Mouse (Mus musculus) G1E-ER4 (cell line): ENCODE results near the gene C2cd4c. TPM values are rescaled to one million over a fixed set of nuclear protein-coding genes. Genes with fewer than 3 reads are reported as not detected.

Source experiments
- GATA1 ChIP-seq: IDR thresholded peaks from one replicate; pipeline ENCODE4 v1.8.0; 2012; ENCODE audit warnings: low read length, inconsistent platforms
- polyA plus RNA-seq: library from polyadenylated mRNA; stranded (reverse); fragments of >175 nt; gene quantifications from 2 replicates; pipeline ENCODE4 v1.2.3, GENCODE M21; 2012

The C2cd4c gene
- polyA plus RNA-seq, 1 experiment, result not detected

DNA sequence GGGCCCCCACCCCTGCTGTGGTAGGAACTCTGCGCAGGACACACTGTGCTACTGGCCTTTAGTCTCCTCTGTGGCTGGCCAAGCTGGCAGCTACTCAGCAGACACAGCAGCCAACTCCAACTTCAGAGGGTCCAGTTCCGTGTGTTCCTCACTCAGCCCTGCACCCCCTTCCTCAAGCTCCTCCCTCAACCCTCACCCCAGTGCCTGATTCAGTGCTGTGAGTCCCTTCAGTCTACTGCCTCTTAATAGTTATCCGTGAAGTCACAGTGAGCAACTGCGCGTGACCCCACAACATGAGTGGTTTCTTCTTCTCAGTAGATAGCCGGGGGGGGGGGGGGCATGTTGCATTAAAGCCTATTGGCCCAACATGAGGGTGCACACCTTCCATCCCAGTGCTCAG lies 40.2 kb downstream of the C2cd4c start:
- TF ChIP-seq GATA1, result no peak

- TF ChIP-seq GATA1, result no peak
Observed at GRCm38 (mm10) chr10:79571314-79571713, 42.5 kb downstream of the C2cd4c start.

DNA sequence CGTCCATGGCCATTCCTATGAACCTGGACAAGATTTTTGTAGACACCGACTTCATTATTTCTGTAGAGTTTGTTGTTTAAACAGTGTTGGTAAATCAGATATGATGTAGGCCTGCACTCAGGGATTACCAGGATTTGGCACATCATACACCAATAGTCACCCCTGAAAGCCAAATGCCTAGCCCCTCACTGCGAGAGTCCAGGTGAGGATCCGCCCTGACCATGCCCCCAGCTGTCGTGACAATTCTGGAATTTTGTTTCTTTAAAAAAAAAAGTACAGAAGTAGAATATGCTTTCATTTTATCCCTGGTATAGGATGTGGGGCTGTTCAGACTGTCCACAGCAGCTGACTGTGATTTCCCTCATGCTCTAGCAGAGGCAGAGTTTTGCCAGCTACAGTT lies 43.9 kb downstream of the C2cd4c start:
- TF ChIP-seq GATA1, result no peak

DNA sequence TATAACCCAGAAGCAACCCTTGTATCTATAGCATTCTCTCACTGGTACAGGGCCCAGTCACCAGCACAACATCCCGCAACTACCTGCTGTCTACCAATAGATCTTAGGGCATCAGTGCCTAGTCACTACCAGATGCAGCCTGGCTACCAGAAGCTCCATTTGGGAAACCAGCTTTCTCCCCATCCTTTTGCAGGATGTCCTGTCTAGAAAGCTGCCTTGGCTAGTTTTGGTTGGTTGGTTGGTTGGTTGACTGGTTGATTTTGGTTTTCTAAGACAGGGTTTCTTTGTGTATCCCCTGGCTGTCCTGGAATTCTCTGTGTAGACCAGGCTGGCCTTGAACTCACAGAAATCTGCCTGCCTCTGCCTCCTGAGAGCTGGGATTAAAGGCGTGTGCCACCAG lies 54.1 kb downstream of the C2cd4c start:
- no peak for TF ChIP-seq GATA1

DNA sequence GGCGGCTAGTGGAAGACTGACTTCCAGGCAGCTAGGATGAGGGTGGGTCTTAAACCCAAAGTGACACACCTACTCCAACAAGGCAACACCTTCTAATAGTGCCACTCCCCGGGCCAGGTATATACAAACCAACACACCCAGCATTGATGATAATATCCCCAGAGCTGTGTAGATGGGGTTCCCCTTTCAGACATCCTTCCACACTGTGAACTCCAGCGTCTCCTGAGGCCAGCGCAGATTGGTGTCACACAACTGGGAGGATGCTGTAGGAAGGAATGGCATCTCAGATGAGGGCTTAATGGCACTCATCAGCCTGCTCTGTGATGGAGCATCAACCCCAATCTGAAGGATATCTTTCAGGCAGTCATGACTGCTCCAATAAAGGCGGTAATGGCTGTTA lies 56.3 kb downstream of the C2cd4c start:
- TF ChIP-seq GATA1, result no peak

DNA sequence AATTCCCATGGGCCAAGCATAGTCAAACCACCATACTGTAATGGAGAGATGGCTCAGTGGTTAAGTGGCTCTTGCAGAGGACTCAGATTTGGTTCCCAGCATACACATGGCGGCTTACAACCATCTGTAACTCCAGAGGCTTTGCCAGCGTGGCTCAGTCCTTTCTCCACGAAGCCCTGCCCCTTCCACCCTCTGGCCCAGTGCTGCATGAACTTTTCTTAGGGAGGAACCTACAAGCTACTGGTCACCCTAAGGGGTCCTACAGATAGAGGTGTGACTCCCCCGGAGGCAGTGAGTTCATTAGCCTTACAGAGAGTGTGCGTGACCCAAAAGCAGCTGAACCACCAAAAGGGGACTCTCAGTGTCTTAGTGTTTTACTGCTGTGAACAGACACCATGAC lies 56.9 kb downstream of the C2cd4c start:
- TF ChIP-seq GATA1, result no peak

Other genes starting within 250 kb of the C2cd4c start
- not detected in 2 replicates for gene Vmn2r83, start 145.3 kb downstream of the C2cd4c start, polyA plus RNA-seq
- 0.04 TPM in 1 of 2 replicates, not detected in the other for gene Plpp2, start 80.2 kb downstream of the C2cd4c start, polyA plus RNA-seq
- 0.05 TPM in 1 of 2 replicates, not detected in the other for gene Mier2, start 58.8 kb downstream of the C2cd4c start, polyA plus RNA-seq
- not detected in 2 replicates for gene Theg, start 26.7 kb downstream of the C2cd4c start, polyA plus RNA-seq
- gene Shc2, start 23.9 kb upstream of the C2cd4c start, polyA plus RNA-seq, result not detected in 2 replicates
- not detected in 2 replicates for gene Odf3l2, start 31.7 kb upstream of the C2cd4c start, polyA plus RNA-seq
- gene Madcam1, start 50.5 kb upstream of the C2cd4c start, polyA plus RNA-seq, result not detected in 2 replicates
- 119 and 126 TPM in 2 replicates for gene Tpgs1, start 55.3 kb upstream of the C2cd4c start, polyA plus RNA-seq
- gene Cdc34, start 68.2 kb upstream of the C2cd4c start, polyA plus RNA-seq, result 540 and 646 TPM in 2 replicates
- gene Gzmm, start 75.0 kb upstream of the C2cd4c start, polyA plus RNA-seq, result 0.25 and 0.30 TPM in 2 replicates
- gene Bsg, start 90.5 kb upstream of the C2cd4c start, polyA plus RNA-seq, result 834 and 1,207 TPM in 2 replicates
- 0.49 and 0.78 TPM in 2 replicates for gene Hcn2, start 102.6 kb upstream of the C2cd4c start, polyA plus RNA-seq
- 52.0 and 53.1 TPM in 2 replicates for gene Polrmt, start 132.6 kb upstream of the C2cd4c start, polyA plus RNA-seq
- not detected in 2 replicates for gene Fgf22, start 141.1 kb upstream of the C2cd4c start, polyA plus RNA-seq
- 373 and 414 TPM in 2 replicates for gene Rnf126, start 152.9 kb upstream of the C2cd4c start, polyA plus RNA-seq
- gene Fstl3, start 163.2 kb upstream of the C2cd4c start, polyA plus RNA-seq, result 0.06 and 0.11 TPM in 2 replicates
- gene Prss57, start 176.9 kb upstream of the C2cd4c start, polyA plus RNA-seq, result not detected in 2 replicates
- gene Palm, start 179.5 kb upstream of the C2cd4c start, polyA plus RNA-seq, result 0.82 and 1.2 TPM in 2 replicates
- not detected in 2 replicates for gene Misp, start 207.0 kb upstream of the C2cd4c start, polyA plus RNA-seq
- 1,266 and 1,318 TPM in 2 replicates for gene Ptbp1, start 240.4 kb upstream of the C2cd4c start, polyA plus RNA-seq